Mouse (Mus musculus) liver, embryonic 11.5 days (tissue): ENCODE measurements at regions not wholly inside any gene's neighbourhood (a gene's known extent, or its start where the extent isn't known, plus 50 kb on each side); places are given as distances from the start of the nearest gene placed in this dataset.

Experiments used
- ATAC-seq: fragments of 200-750 bp; cut with Nextera tagmentation; replicated peaks from 2 replicates; pipeline ENCODE4 v1.8.0; 2017; ENCODE audit warnings: moderate number of reproducible peaks, mild to moderate bottlenecking, moderate TSS enrichment, moderate library complexity; ENCODE audit not compliant: low FRiP score
- DNase-seq: peaks from one replicate; pipeline ENCODE4 v3.0.0-alpha.2; 2017; ENCODE audit warnings: low spot score
- H3K27ac ChIP-seq: fragments of 300-500 bp; sonication (generic); 2 replicates; pipeline ENCODE4 v1.5.1; 2014; ENCODE audit warnings: mild to moderate bottlenecking, low read depth, low read length, control low read depth
- H3K27me3 ChIP-seq: fragments of 300-500 bp; sonication (generic); replicated peaks from 2 replicates; pipeline ENCODE4 v1.6.1; 2014; ENCODE audit warnings: low read length, mixed read lengths; ENCODE audit not compliant: control insufficient read depth, insufficient read depth
- H3K36me3 ChIP-seq: fragments of 300-500 bp; sonication (generic); 2 replicates; pipeline ENCODE4 v1.6.1; 2014; ENCODE audit warnings: mild to moderate bottlenecking, low read length, moderate library complexity, mixed read lengths; ENCODE audit not compliant: control insufficient read depth, insufficient read depth
- H3K4me1 ChIP-seq: fragments of 300-500 bp; sonication (generic); replicated peaks from 2 replicates; pipeline ENCODE4 v1.6.1; 2014; ENCODE audit warnings: low read length, mixed read lengths; ENCODE audit not compliant: control insufficient read depth, insufficient read depth
- H3K4me2 ChIP-seq: fragments of 300-500 bp; sonication (generic); 2 replicates; pipeline ENCODE4 v1.6.1; 2014; ENCODE audit warnings: mild to moderate bottlenecking, control low read depth, moderate library complexity
- H3K4me3 ChIP-seq: fragments of 300-500 bp; sonication (generic); 2 replicates; pipeline ENCODE4 v1.5.1; 2014; ENCODE audit warnings: low read depth, low read length, control low read depth
- H3K9ac ChIP-seq: fragments of 300-500 bp; sonication (generic); 2 replicates; pipeline ENCODE4 v1.6.1; 2014; ENCODE audit warnings: low read depth, low read length, control low read depth
- H3K9me3 ChIP-seq: fragments of 300-500 bp; sonication (generic); 2 replicates; pipeline ENCODE4 v1.6.1; 2016; ENCODE audit warnings: low read length, inconsistent platforms, mixed read lengths; ENCODE audit not compliant: control insufficient read depth
- WGBS: fragments of 180-500 bp; shearing (Covaris S2); extraction: QIAGEN DNeasy Blood & Tissue Kit; methylation state at CpG from one replicate; pipeline ENCODE4 v1.1.7; 2014; 5-methylcytosine and 5-hydroxymethylcytosine counted together

DNA sequence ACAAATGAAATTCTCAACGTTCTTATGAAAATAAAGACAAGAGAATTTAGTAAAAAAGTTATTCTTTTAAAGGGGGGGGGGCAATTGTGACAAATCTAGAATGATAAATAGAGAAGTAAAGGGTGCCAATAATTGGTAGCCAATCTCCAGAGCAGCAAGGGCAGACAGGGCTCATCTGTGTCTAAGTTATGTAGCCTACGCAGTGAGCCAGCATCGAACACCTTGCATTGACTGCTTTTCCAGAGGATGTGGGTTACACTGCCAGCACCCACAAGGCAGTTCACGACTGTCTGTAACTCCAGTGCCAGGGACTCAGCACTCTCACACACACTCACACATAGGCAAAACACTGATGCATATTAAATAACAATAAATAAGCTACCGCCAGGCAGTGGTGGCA lies 94.7 kb upstream of the Ednrb start:
- Histone ChIP-seq H3K9me3 (no peaks in the 10 kb centered on the region), H3K9ac (no peak overlapping the region), H3K27me3 (no peaks in the 10 kb centered on the region), H3K36me3 (no peaks in the 10 kb centered on the region), H3K27ac (no peak overlapping the region), H3K4me3 (no peak overlapping the region), H3K4me2 (no peak overlapping the region), H3K4me1 (no peaks in the 10 kb centered on the region)
- 74% methylated on average over 5 of the region's 5 CpGs for WGBS
- no peak for ATAC-seq
- no peak for DNase-seq

DNA sequence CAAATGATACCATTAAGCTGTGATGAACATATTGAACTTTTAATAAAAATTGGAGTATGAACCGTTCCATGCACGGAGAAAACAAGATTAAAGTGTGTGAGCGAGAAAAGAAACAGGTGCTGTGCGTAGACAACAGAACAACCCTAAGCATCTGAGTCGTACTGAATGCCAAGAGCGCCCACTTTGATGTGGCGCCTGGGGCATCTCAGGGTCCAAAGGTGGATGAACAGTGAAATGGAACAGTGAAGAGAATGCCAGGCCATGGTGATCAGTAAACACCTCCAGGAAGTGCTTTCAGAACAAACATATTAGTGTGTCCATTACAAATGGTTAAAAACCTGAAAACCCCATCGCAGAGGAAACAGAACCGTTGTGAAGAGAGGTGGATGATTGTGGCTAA lies 94.0 kb upstream of the Ednrb start:
- 89% methylated on average over 9 of the region's 9 CpGs for WGBS
- no peak overlapping the region for H3K4me2 ChIP-seq
- no peaks in the 10 kb centered on the region for H3K36me3 ChIP-seq
- H3K9ac ChIP-seq = no peak overlapping the region
- H3K27me3 ChIP-seq = no peaks in the 10 kb centered on the region
- H3K9me3 ChIP-seq = no peaks in the 10 kb centered on the region
- no peak overlapping the region for H3K4me3 ChIP-seq
- DNase-seq (no peak), ATAC-seq (no peak)
- no peaks in the 10 kb centered on the region for H3K4me1 ChIP-seq
- H3K27ac ChIP-seq = no peak overlapping the region

DNA sequence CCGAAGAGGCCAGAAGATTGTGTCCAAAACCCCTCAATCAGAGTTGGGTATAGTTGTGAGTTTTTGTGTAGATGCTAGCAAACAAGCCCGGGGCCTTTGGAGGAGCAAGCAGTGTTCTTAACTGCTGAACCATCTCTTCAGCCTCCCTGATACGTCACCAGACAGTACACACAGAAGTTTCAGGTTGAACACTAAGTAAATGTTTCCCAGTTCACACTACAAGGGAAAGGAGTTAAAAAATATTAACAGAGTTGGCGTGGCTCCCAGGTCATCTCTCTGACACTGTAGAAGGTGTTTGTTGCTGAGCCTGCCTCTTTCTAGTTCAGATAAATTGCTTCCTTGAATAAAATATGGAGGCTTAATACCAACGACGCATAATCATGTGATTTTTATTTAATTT lies 93.5 kb upstream of the Ednrb start:
- Histone ChIP-seq H3K27me3 (no peaks in the 10 kb centered on the region), H3K9ac (no peak overlapping the region), H3K4me2 (no peak overlapping the region), H3K4me1 (no peaks in the 10 kb centered on the region), H3K9me3 (no peaks in the 10 kb centered on the region), H3K36me3 (no peaks in the 10 kb centered on the region), H3K4me3 (no peak overlapping the region), H3K27ac (no peak overlapping the region)
- ATAC-seq = no peak
- DNase-seq = no peak
- 85% methylated on average over 6 of the region's 6 CpGs for WGBS

GRCm38 (mm10) chr14:103933813-103934212 lies 89.6 kb upstream of the Ednrb start:
- no peak for ATAC-seq
- Histone ChIP-seq H3K9me3 (no peaks in the 10 kb centered on the region), H3K36me3 (no peaks in the 10 kb centered on the region), H3K9ac (no peak overlapping the region), H3K4me3 (no peak overlapping the region), H3K4me1 (no peaks in the 10 kb centered on the region), H3K27ac (no peak overlapping the region), H3K4me2 (no peak overlapping the region), H3K27me3 (no peaks in the 10 kb centered on the region)
- 75% methylated on average over 3 of the region's 3 CpGs for WGBS
- no peak for DNase-seq

DNA sequence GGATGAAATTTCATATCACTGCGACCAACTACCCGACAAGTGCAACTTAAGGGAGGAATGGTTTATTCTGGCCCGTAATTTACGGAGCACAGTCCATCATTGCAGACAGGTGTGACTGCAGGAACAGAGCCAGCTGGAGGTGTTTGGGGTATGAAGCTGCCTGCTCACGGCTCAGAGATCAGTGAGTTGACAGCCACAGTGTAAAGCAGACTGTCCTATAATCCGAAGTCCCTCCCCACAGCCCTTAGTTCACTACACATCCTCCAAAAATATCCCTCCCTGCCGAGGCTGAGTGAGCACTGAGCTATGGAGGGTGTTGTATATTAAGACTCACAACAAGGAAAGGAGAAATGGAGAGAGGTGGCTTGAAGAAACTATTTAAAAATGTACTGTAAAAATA lies 88.0 kb upstream of the Ednrb start:
- Histone ChIP-seq H3K4me2 (no peak overlapping the region), H3K27me3 (no peaks in the 10 kb centered on the region), H3K9ac (no peak overlapping the region), H3K36me3 (no peaks in the 10 kb centered on the region), H3K27ac (no peak overlapping the region), H3K9me3 (no peaks in the 10 kb centered on the region), H3K4me1 (no peaks in the 10 kb centered on the region), H3K4me3 (no peak overlapping the region)
- no peak for DNase-seq
- no peak for ATAC-seq
- WGBS = 73% methylated on average over 7 of the region's 7 CpGs

DNA sequence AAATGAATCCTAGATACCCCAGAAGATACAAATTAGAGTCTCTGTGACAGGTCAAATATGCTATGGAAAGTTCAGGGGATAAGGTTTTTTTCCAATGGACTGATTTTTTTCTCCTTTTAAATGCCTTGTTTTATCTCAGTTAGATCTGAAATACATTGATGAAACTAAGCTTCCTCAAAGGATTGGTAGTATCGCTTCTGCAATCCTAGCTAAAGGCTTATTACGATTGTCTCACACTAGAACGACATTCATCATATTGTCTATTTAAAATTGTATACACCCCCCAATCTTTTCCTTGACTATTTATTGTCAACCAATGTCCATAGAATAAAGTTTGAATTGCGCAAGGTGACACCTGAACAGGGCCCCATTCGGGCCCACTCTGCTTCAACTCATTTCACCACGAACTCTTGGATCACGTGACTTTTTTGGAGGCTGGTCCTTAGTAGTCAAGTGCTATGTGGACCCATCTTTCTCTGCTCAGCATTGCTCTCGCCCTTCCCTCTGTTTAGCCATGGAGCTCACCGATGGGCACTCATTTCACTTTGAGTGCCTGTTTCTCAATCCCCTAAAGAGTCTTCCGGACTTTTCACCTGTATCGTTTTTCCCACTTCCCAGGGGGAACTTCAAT lies 85.6 kb upstream of the Ednrb start:
- Histone ChIP-seq H3K9me3 (no peaks in the 10 kb centered on the region), H3K4me1 (no peaks in the 10 kb centered on the region), H3K27ac (no peak overlapping the region), H3K9ac (no peak overlapping the region), H3K27me3 (no peaks in the 10 kb centered on the region), H3K4me3 (no peak overlapping the region), H3K36me3 (no peaks in the 10 kb centered on the region), H3K4me2 (no peak overlapping the region)
- 91% methylated on average over 11 of the region's 11 CpGs for WGBS
- DNase-seq (no peak), ATAC-seq (no peak)

GRCm38 (mm10) chr14:103929155-103929729 lies 85.0 kb upstream of the Ednrb start:
- Histone ChIP-seq H3K9me3 (no peaks in the 10 kb centered on the region), H3K9ac (no peak overlapping the region), H3K4me3 (no peak overlapping the region), H3K27ac (no peak overlapping the region), H3K27me3 (no peaks in the 10 kb centered on the region), H3K36me3 (no peaks in the 10 kb centered on the region), H3K4me2 (no peak overlapping the region), H3K4me1 (no peaks in the 10 kb centered on the region)
- ATAC-seq = no peak; the same call in 1 of the 2 replicates
- no peak for DNase-seq
- 68% methylated on average over 6 of the region's 6 CpGs for WGBS

GRCm38 (mm10) chr14:103920169-103920568 lies 76.0 kb upstream of the Ednrb start:
- DNase-seq (no peak), ATAC-seq (no peak)
- Histone ChIP-seq H3K36me3 (no peaks in the 10 kb centered on the region), H3K27me3 (no peaks in the 10 kb centered on the region), H3K27ac (no peak overlapping the region), H3K4me2 (no peak overlapping the region), H3K9ac (no peak overlapping the region), H3K4me1 (no peaks in the 10 kb centered on the region), H3K9me3 (no peaks in the 10 kb centered on the region), H3K4me3 (no peak overlapping the region)
- WGBS = 45% methylated on average over 5 of the region's 5 CpGs

DNA sequence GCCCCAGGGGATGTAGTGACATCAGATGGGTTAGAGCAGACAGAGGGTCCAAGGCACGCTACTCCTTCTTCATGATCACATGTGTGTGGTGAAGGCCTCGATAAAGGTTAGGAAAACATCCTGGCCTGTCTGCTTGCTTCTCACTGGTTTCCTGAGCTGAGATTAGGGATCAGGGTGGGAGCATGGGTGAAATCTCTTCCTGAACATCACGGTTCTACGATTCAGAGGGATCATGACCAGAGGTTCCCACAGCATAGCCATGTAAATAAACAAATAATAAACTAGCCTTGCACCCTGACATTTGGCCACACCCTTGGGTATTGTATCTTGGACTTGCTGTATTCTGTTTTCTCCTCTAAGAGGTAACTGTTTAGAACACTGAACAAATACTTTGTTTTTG lies 75.2 kb upstream of the Ednrb start:
- Histone ChIP-seq H3K9me3 (no peaks in the 10 kb centered on the region), H3K4me3 (no peak overlapping the region), H3K4me2 (no peak overlapping the region), H3K4me1 (no peaks in the 10 kb centered on the region), H3K27me3 (no peaks in the 10 kb centered on the region), H3K27ac (no peak overlapping the region), H3K36me3 (no peaks in the 10 kb centered on the region), H3K9ac (no peak overlapping the region)
- ATAC-seq (no peak), DNase-seq (no peak)
- WGBS = 48% methylated on average over 4 of the region's 4 CpGs
